Mouse (Mus musculus) bone marrow macrophage, adult 2 months (primary cell): ENCODE results near the gene Sike1. TPM values are rescaled to one million over a fixed set of nuclear protein-coding genes. Genes with fewer than 3 reads are reported as not detected.
A peak's percentile ranks its signal among the peaks of the same experiment; 100 is the strongest.

Experiments used
- H3K27ac ChIP-seq: 2 replicates; pipeline ENCODE4 v1.5.1; 2012; ENCODE audit warnings: low read depth, low read length; ENCODE audit not compliant: insufficient read depth
- H3K4me1 ChIP-seq: 2 replicates; pipeline ENCODE4 v1.6.1; 2012; ENCODE audit warnings: low read length; ENCODE audit not compliant: control insufficient read depth, insufficient read depth
- H3K4me3 ChIP-seq: 2 replicates; pipeline ENCODE4 v1.5.1; 2012; ENCODE audit warnings: mild to moderate bottlenecking, low read length, moderate library complexity; ENCODE audit not compliant: insufficient read depth
- CTCF ChIP-seq: IDR thresholded peaks from 2 replicates; pipeline ENCODE4 v1.5.1; 2012; ENCODE audit warnings: low read depth, mild to moderate bottlenecking, low read length, moderate library complexity
- POLR2A ChIP-seq: IDR thresholded peaks from 2 replicates; pipeline ENCODE4 v1.6.1; 2012; ENCODE audit warnings: mild to moderate bottlenecking, low read depth, low read length, borderline replicate concordance
- polyA plus RNA-seq: library from polyadenylated mRNA; stranded (reverse); fragments of >200 nt; gene quantifications from 2 replicates; pipeline ENCODE4 v1.2.4, GENCODE M21; 2012; ENCODE audit not compliant: missing spikeins, insufficient read depth, insufficient read length

Sike1 gene
- polyA plus RNA-seq, 1 experiment = 53.6 TPM

DNA sequence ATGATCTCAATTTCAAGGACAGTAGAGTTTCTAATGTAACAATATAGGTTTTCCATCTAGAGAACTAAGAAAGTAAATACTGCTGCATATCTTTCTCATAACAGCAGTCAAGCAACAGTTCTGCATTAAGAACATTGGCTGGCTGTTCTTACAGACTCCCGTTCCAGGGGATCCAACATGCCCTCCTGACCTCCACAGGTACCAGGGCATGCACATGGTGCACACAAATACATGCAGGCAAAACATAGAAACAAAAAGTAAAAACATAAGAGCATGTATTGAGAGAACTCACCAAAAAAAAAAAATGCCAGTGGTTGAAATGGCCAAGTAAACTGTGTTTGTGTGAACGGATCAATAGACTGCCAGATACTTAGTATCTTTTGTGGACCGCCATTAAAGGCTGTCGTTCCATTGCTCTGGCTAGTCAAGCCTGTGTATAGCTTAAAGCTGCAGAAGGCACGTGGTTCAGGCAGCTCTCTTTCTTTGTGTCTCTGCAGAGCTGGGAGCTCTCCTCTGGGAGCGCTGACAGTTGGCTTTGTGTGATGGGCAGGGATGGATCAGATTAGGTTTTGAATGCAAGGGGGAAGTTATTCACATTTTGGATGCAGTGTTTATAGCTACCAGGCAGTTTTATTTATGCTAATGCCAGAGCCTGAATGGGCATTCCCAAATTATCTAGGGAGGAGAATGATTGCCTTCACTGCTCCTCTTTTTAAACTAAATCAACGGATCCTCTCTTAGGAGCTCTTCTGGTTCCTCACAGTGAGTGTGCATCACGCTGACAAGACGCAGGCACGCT, 15.8 kb upstream of the Sike1 start:
- Histone ChIP-seq H3K4me1 (no peaks in the 10 kb centered on the region), H3K27ac (no peak overlapping the region), H3K4me3 (no peak overlapping the region)
- TF ChIP-seq POLR2A (no peak), CTCF (no peak)

DNA sequence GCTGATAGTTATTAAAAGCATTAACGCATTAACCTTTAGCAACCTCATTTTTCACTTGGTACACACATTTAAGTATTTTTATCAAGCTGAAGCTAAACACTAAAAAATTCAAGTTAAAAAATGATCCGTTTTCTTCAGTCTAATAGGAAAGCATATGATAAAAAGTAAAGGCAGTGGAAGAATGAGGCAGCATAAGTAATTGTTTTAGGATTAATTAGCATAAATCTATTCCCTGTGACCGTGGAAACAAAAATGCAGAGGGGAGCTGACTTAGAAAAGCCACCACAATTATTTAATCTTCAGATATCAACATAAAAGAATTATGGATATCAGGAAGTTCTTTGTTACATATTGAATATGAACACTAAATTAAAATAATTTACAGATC, 15.2 kb upstream of the Sike1 start:
- no peak overlapping the region for H3K27ac ChIP-seq
- H3K4me1 ChIP-seq = no peaks in the 10 kb centered on the region
- TF ChIP-seq POLR2A = no peak
- TF ChIP-seq CTCF = no peak
- H3K4me3 ChIP-seq = no peak overlapping the region

DNA sequence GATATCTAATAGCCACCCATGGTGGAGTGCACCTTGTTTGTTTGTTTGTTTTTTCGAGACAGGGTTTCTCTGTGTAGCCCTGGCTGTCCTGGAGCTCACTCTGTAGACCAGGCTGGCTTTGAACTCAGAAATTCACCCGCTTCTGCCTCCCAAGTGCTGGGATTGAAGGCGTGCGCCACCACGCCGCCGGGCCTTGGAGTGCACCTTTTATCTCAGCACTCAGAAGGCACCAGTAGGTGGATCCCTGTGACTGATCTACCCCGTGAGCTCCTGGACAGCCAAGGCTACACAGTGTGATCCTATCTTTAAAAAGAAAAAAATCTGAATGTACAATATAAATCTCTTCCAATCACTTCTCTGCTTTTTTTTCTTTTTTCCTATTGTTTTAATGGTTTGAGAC, 4.5 kb upstream of the Sike1 start:
- no peak overlapping the region for H3K27ac ChIP-seq
- TF ChIP-seq POLR2A (no peak), CTCF (no peak)

DNA sequence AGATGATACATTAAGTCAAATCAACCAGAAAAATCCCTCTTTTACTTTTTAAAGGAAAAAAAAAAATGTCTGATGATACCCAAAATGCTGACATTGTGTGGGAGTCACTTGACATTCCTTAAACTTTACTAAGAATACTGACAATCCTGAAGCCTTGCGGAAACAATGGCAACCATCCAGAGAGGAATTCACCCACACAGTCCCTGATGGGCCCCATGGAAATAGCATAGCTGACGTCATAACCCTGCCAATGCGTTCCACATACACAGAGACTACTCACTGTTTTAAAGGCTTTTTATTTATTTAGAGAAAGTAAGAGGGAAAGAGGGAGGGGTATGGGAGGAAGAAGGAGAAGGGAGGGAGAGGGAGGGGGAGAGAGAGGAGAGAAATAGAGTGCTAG, 2.6 kb upstream of the Sike1 start:
- TF ChIP-seq POLR2A (no peak), CTCF (no peak)
- H3K4me3 ChIP-seq = no peak overlapping the region
- peaks cover 15% of the 10 kb centered on the region for H3K4me1 ChIP-seq
- no peak overlapping the region for H3K27ac ChIP-seq

More for the DNA sequence above, 4.5 kb upstream of the Sike1 start:
- peaks cover 3% of the 10 kb centered on the region for H3K4me1 ChIP-seq
- no peak overlapping the region for H3K4me3 ChIP-seq

DNA sequence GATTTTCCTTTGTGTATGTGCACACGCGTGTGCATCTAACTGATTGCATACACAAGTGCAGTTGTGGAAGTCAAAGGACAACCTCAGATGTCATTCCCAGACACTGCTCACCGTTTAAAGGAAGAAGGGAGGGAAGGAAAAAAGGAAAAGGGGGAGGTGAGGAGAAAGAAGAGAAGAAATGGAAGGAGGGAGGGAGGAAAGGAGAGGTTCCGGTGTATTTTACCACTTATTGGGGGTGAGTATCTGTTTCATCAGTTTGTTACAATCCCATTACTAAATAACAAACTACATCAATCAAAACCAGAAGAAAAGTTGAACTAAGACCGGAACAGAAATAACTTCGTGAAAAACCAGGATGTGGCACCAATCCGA, 289 bp upstream of the Sike1 start:
- Histone ChIP-seq H3K4me1 (peaks cover 15% of the 10 kb centered on the region), H3K27ac (no peak overlapping the region), H3K4me3 (peak overlapping the region; percentile 95)
- TF ChIP-seq CTCF (no peak), POLR2A (no peak)

DNA sequence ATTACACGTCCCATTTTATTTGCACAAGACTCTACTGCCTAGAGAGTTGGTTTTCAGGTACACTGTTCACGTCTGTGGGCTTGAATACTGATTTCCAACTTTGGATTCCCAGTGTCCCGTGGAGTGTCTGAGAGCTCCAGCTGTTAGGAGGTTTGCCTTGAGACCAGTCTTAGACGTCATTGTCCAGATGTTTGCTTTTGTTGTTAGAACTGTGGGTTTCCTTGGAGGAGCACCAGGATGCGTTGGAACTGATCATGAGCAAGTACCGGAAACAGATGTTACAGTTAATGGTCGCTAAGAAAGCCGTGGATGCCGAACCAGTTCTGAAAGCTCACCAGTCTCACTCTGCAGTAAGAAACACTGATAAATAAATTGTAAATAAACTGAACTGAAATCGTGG, 1.5 kb downstream of the Sike1 start:
- Histone ChIP-seq H3K27ac (peak overlapping the region; percentile 56), H3K4me1 (peaks cover 15% of the 10 kb centered on the region), H3K4me3 (peak overlapping the region; percentile 7; the same call in 1 of the 2 replicates)
- TF ChIP-seq POLR2A (no peak), CTCF (no peak)

DNA sequence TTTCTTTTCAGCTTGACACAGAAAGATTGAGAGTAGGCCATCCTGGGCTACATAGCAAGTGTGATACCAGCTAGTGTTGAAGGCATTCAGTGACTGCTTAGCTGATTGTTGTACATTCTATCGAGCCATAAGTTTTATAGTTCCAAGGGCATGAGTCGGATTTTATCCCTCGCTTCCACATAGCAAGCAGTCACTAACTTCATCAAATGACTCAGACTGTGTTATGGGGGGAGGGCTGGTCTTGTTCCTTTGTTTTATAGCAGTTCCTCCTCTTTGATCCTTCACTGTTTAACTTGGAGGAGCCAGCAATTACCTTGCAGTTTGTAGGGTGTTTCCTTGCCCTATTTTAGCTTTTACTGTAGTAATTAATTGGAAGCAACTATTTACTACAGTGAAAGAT, 2.1 kb downstream of the Sike1 start:
- no peak for TF ChIP-seq POLR2A
- no peak for TF ChIP-seq CTCF
- Histone ChIP-seq H3K4me3 (no peak overlapping the region), H3K4me1 (peaks cover 15% of the 10 kb centered on the region), H3K27ac (peak overlapping the region; percentile 56)

DNA sequence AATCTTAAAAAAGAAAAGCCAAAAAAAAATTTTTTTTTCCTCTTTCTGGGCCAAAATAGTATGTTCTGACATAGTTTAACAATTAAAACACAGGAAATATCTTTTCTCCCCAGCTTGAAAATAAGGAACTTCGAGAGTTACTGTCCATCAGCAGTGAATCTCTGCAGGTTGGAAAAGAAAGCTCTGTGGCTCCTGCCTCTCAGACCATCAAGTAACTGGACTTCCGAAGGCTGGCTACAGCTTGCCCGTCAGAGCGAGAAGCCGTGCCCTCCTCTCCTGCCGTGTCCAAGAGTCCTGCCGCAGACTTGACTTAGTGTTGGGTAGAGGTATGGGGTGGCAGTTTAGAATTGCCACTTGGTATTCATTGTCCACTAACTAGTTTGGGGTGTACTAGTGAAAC, 6.1 kb downstream of the Sike1 start:
- H3K4me3 ChIP-seq = no peak overlapping the region
- no peak for TF ChIP-seq CTCF
- TF ChIP-seq POLR2A = no peak
- H3K4me1 ChIP-seq = peaks cover 10% of the 10 kb centered on the region
- H3K27ac ChIP-seq = no peak overlapping the region

DNA sequence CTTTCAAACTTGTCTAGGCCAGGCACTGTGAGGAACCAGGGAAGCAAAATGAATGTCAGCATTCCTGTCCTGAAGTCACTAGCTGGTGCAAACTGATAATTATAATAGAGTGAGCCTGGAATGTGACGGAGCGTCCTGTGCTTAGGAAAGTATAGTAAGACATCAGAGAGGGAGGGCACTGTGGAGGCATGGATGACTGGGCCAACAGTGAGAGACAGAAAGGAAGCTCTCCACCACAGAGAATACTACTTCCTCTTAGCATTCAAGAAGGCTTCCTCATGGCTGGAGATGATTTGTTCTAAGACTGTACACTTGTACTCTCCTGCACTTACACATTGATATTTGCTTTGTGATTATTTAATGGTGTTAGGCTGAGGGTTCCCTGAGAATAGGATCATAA, 21.8 kb downstream of the Sike1 start:
- Histone ChIP-seq H3K27ac (peak overlapping the region; percentile 78), H3K4me3 (no peak overlapping the region), H3K4me1 (peaks cover 22% of the 10 kb centered on the region)
- TF ChIP-seq CTCF (no peak), POLR2A (no peak)

DNA sequence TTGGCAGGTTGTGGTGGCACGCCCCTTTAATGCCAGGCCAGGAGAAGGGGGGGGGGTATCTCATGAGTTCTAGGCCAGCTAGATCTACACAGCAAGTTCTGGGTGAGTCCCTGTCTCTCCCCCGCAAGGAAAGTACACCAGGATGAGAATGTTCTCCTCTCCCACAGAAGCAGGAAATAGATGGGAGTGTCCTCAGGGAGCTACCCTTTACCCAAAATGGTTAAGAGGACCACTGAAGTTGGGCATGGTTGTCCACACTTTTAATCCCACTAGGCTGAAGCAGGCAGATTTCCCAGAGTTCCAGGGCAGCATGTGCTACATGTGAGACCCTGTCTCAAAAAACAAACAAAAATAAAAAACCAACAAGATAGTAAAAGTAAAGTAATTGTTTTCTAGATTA, 24.0 kb downstream of the Sike1 start:
- TF ChIP-seq POLR2A = no peak
- no peak for TF ChIP-seq CTCF
- H3K4me1 ChIP-seq = peaks cover 26% of the 10 kb centered on the region
- H3K27ac ChIP-seq = peak overlapping the region; percentile 79
- H3K4me3 ChIP-seq = peak overlapping the region; percentile 15
